Mouse (Mus musculus): ENCODE data around the gene Hoxa10. TPM values are rescaled to one million over a fixed set of nuclear protein-coding genes. Genes with fewer than 3 reads are reported as not detected.

Hoxa10 gene
- polyA plus RNA-seq, 1 experiment from 2014 or later, result not detected

DNA sequence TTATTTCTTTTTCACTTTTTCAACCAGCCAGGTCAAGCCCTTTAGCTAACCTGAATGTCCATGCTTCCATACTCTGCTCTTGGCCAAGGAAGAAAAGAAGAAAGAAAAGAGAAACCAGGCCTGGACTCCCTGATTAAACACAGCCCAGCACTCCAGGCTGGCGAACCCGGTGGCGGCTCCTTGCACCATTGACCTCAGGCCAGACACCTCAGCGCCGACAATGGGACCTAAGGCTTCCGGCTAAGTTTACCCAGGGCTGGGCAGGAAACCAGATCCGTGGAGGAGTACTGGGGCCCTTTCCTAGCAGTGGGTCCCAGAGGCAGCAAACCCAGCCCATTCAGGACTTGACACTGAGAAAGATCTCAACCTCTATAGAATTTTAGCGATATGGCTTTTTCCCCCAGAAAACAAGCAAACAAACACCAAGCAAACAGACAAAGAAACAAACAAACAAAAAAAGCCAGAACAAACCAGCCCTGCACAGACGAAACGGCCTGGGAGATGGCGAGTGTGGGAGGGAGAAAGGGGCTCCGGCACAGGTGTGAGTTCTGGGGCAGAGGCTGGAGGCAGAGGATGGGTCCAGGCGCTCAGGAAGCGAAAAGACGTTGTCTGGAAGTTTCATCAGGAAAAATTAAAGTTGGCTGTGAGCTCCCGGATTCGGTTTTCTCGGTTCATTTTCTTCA lies 8.6 kb downstream of the Hoxa10 start:
- Histone ChIP-seq H3K9ac (no peak overlapping the region), H3K4me2 (replicated peaks) (no peak overlapping the region), H3K27ac (no peak overlapping the region), H3K9me3 (replicated peaks) (no peaks in the 10 kb centered on the region), H3K36me3 (no peaks in the 10 kb centered on the region), H3K27me3 (peaks cover 94% of the 10 kb centered on the region), H3K4me1 (no peaks in the 10 kb centered on the region), H3K4me3 (no peak overlapping the region)
- no peak for ATAC-seq (ENCODE audit: low FRiP score)
- WGBS, result 1% methylated on average over 18 of the region's 18 CpGs

DNA sequence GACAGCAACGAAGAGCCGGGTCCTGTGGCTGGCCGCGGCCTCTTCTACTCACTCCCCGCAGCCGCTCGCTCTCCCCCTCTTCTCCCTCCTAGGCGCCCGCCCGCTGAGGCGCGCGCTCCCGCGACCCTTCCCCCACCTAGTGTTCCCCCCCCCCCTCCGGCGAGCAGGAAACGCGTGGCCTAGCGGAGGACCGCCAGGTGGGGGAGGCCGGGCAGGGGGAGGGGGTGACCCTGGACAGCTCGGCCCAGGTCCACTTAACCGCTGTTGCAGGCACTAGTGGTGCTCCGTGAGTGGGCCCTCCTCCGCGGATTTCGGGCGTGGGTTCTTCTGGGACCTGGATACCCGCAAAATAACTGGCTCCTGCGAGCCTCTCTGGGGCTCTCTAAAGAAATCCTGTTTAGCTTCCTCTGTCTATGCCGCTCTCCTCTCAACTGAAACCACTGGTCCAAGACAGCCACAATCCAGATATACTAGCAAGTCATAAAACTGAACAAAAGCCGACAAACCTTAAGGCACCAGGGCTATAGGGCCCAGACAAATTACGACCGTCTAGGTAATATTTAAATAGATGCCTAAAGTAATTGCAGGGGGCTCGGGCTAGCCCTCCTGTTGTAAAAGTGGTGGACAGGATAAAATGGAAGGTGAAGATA lies 10.0 kb downstream of the Hoxa10 start, which contains the start of gene Hoxa9:
TSS of gene Hoxa9 (minus strand) at position 574 of the 650 bp plus-strand sequence.
- ATAC-seq (ENCODE audit: low FRiP score), result no peak
- no peak within 1 kb of the TSS for H3K4me3 ChIP-seq
- H3K4me1 ChIP-seq, result 0 out of 2 replicates have a peak, but pooled peaks cover 3% of the 10 kb centered on the region
- peaks cover 94% of the 10 kb centered on the region for H3K27me3 ChIP-seq
- H3K36me3 ChIP-seq, result no peaks in the 10 kb centered on the region
- H3K4me2 ChIP-seq (replicated peaks), result no peak within 1 kb of the TSS
- no peaks in the 10 kb centered on the region for H3K9me3 ChIP-seq (replicated peaks)
- H3K27ac ChIP-seq, result no peak within 1 kb of the TSS
- 4% methylated on average over 19 of the region's 36 CpGs for WGBS
- H3K9ac ChIP-seq, result no peak within 1 kb of the TSS

DNA sequence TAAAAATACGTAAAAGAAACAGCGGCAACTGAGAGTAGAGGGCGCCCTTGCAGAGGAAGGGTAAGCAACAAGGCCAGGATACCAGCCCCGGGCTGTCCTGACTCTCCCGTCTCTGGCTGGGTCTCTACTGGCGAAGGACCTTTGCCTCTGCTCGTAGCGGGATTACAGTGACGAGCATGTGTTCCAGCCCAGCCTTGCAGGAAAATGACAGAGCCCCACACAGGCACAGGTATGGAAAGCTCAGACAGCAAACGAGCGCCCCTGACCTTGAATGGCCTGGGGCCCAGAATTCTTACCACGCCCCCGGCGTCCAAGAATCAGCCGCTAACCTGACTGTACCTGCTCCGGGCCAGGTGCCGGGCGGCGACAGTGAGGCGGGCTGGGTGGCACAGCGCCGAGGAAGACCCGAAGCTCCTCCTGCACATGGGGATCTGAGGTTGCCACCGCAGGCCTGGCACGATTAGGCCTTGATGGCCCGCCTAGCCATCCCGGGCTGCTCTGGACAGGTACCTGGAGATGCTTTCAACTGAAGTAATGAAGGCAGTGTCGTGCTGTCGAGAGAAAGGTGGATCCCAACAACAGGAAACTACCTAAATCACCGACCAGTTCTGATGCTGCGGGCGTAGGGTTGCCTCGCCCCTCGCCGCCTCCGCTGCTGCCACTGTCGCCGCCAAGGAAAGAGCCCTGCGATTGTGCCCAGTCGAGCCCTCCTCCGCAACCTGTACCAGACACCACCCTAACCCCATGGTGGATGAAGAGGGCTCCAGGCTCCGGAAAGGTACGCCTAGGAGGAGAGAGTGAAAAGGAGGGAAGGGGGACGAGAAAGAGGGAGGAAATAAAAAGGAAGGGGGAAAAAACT lies 10.9 kb downstream of the Hoxa10 start:
- Histone ChIP-seq H3K4me3 (no peak overlapping the region), H3K27me3 (peaks cover 94% of the 10 kb centered on the region), H3K4me2 (replicated peaks) (no peak overlapping the region), H3K36me3 (no peaks in the 10 kb centered on the region), H3K9me3 (replicated peaks) (no peaks in the 10 kb centered on the region), H3K4me1 (0 out of 2 replicates have a peak, but pooled peaks cover 4% of the 10 kb centered on the region), H3K9ac (no peak overlapping the region), H3K27ac (no peak overlapping the region)
- ATAC-seq (ENCODE audit: low FRiP score), result no peak
- WGBS, result 1% methylated on average over 44 of the region's 44 CpGs

DNA sequence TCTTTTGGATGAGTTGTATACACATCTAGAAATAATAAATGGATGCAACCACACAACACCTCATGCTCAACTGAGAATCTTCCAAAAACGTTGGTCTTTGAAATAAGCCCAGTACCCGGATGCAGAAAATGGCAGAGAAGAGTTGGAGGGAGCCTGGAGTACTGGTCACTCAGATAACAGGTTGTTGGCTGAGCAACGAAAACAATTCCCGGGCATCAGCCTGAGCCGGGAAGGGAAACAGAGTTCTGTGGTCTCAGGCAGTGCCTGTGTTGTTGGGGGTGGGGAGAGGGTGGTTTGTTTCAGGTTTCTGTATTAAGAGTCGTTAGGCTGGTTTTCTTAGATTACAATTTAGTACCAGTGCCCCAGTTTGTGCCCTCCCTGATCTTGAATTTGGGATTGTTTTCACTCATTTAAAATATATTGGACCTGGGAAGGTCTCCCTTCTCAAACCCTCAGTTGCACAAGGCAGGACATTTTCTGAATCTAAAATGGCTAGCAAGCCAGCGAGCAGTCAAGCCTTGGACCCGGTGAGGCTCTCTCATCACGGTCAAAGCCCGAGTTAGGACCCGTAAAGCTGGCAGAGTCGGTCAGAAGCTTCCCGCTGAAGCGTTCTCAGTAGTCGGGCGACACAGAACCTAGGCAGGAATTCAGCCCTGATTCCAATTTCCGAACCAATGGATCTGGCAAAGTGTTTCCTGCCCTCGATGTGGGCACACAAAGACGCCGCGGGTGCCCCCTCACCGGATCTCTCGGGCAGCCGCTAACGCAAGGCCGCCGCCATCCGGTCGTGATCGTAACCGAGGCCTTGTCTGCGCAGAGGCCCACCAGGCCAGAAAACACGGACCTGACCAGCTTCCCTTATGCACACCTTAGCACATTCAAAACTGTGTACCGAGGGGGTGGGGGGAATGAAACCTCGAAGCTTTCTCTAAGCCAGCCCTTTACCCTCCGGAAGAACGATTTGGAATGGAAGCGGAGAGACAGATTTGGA lies 11.9 kb downstream of the Hoxa10 start:
- H3K4me1 ChIP-seq, result 0 out of 2 replicates have a peak, but pooled peaks cover 4% of the 10 kb centered on the region
- 1% methylated on average over 38 of the region's 38 CpGs for WGBS
- no peak overlapping the region for H3K27ac ChIP-seq
- peaks cover 94% of the 10 kb centered on the region for H3K27me3 ChIP-seq
- no peaks in the 10 kb centered on the region for H3K36me3 ChIP-seq
- no peak for ATAC-seq (ENCODE audit: low FRiP score)
- H3K9me3 ChIP-seq (replicated peaks), result no peaks in the 10 kb centered on the region
- no peak overlapping the region for H3K4me3 ChIP-seq
- no peak overlapping the region for H3K4me2 ChIP-seq (replicated peaks)
- no peak overlapping the region for H3K9ac ChIP-seq

DNA sequence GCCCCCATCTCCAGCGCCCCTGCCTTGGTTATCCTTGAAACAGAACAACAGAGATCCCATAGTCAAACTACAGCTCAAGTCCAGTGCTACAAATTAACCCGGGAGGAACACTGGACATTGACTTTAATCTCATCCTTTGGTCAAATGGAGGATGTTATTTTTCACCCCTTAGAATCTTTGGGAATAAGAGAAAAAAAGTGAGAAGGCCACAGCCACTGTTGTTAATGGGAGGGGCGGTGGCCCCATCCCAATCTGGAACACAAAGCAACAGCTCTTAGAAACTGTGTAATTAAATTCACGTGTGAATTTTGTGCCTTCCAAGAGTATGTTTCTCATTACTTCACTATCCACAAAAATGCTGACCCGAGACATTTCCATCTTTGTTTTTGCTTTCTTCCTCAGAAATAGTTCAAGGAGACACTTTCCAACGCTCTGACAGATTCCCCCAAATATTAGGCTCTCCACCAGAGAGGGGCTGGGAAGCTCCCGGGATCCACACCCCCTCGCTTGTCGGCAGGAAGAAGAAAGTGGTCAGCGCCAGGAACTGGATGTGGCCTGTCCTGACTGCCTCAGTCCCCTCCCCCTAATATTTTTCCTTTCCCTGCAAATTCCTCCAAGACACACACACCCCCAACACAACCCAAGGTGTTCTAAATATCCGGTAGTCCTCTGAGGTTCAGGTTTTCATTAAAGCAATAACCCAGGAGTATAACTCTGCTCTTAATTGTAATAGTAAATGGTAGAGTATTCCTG lies 13.0 kb downstream of the Hoxa10 start:
- no peak overlapping the region for H3K4me3 ChIP-seq
- no peak overlapping the region for H3K4me2 ChIP-seq (replicated peaks)
- no peaks in the 10 kb centered on the region for H3K9me3 ChIP-seq (replicated peaks)
- H3K27me3 ChIP-seq, result peaks cover 94% of the 10 kb centered on the region
- H3K36me3 ChIP-seq, result no peaks in the 10 kb centered on the region
- no peak overlapping the region for H3K9ac ChIP-seq
- 0 out of 2 replicates have a peak, but pooled peaks cover 4% of the 10 kb centered on the region for H3K4me1 ChIP-seq
- 4% methylated on average over 11 of the region's 11 CpGs for WGBS
- no peak for ATAC-seq (ENCODE audit: low FRiP score)
- no peak overlapping the region for H3K27ac ChIP-seq

DNA sequence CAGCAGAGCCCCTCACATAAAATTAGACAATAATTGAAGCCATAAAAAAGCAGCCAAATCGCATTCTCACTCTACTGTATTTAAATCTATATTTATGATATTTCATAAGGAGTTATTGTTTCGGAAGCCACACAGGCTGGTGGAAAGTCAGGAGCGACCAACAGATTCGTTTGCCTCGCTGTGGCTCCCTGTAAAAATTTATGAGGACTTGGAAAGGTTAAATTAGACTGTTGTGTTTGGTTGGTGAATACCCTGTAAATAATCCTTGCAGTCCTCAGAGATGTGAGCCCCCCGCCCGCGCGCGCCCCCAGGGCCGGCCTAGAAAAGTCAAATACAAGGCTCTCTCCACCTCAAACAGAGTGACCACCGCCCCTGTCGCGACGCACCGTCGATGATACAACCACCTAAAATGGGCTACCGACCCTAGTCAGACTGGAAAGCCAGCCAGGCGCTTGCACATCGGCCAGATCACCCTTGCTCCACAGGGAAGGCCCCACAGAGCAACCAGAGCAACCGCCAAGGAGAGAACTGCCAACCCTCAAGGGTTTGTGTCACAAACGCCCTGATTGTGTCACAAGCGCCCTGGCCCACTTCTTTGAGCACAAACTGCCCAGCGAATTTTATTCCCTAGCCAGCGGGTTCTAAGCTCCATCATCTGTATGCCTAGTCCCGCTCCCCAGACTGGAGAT lies 13.9 kb downstream of the Hoxa10 start:
- Histone ChIP-seq H3K27me3 (peaks cover 94% of the 10 kb centered on the region), H3K9ac (no peak overlapping the region), H3K27ac (no peak overlapping the region)

DNA sequence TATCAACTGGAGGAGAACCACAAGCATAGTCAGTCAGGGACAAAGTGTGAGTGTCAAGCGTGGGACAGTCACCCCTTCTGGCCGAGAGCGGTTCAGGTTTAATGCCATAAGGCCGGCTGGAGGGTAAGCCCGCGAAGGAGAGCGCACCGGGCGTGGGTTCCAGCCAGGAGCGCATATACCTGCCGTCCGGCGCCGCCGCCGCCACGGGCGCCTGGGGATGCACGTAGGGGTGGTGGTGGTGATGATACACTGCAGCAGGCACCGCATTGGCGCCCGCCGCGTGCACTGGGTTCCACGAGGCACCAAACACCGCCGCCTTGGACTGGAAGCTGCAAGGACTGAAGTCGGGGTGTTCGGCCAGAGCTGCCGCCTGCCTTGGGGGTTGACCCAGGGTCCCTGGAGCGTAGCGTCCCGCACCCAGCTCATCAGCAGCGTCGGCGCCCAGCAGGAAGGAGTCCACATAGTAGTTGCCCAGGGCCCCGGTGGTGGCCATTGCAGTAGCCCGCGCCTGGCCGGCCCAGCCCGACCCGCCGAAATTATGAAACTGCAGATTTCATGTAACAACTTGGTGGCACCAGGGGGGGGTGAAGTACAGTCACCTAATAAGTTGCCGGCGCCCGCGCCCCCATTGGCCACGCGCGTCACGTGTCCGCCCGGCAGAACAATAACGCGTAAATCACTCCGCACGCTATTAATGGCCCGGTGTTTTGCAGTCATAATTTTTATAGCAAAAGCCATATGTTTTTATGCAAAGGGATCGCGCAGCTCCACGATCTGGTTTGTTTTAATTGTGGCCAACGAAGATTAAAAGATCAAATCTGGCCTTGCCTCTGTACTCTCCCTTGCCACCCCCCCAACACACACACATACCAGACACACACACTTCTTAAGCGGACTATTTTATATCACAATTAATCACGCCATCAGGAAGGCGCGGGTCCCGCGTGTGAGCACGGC lies 14.8 kb downstream of the Hoxa10 start:
- Histone ChIP-seq H3K36me3 (no peaks in the 10 kb centered on the region), H3K4me3 (peak overlapping the region; percentile 8), H3K27me3 (peaks cover 97% of the 10 kb centered on the region), H3K9ac (no peak overlapping the region), H3K27ac (no peak overlapping the region), H3K4me1 (peaks cover 12% of the 10 kb centered on the region; the same call in 1 of the 2 replicates), H3K4me2 (replicated peaks) (no peak overlapping the region), H3K9me3 (replicated peaks) (no peaks in the 10 kb centered on the region)
- 1% methylated on average over 69 of the region's 69 CpGs for WGBS
- no peak for ATAC-seq (ENCODE audit: low FRiP score)

More for the DNA sequence above, 13.9 kb downstream of the Hoxa10 start:
- WGBS, result 2% methylated on average over 26 of the region's 26 CpGs
- H3K4me1 ChIP-seq, result peaks cover 6% of the 10 kb centered on the region; the same call in 1 of the 2 replicates
- H3K4me2 ChIP-seq (replicated peaks), result no peak overlapping the region
- no peak for ATAC-seq (ENCODE audit: low FRiP score)
- H3K36me3 ChIP-seq, result no peaks in the 10 kb centered on the region
- H3K4me3 ChIP-seq, result no peak overlapping the region
- H3K9me3 ChIP-seq (replicated peaks), result no peaks in the 10 kb centered on the region

DNA sequence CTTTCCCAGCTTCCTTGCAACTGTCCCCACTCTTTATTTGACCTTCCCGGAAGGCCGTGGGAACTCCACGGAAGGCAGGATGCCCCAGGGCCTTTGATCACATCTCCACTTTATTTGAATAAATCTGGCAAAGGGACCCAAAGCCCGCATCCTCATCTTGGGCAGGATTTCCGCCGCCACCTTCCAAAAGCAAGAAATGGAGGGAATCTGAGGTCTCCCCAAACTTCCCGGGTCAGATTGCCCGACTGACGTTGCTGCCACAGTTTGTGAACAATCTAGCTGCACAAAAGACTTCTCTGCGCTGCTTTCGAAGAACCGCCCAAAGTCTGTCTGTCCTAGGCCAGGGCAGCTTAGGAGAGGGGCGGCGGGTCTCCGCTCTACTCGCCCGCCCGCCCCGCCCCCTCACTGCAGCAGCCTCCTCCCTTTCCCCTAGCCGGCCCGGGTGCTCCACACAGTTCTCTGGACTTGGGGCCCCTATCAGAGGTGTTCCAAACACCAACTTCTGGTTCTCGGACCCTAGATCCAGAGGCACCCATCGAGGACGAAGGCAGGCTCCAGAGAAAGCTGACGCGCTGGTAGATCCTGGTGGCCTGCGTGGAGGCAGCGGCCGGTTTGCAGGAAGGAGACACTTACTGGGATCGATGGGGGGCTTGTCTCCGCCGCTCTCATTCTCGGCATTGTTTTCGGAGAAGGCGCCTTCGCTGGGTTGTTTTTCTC lies 15.6 kb downstream of the Hoxa10 start:
- Histone ChIP-seq H3K36me3 (no peaks in the 10 kb centered on the region), H3K9ac (no peak overlapping the region), H3K27ac (no peak overlapping the region), H3K4me1 (peaks cover 12% of the 10 kb centered on the region; the same call in 1 of the 2 replicates), H3K27me3 (peaks cover 97% of the 10 kb centered on the region), H3K4me3 (no peak overlapping the region; the same call in 1 of the 2 replicates), H3K4me2 (replicated peaks) (no peak overlapping the region), H3K9me3 (replicated peaks) (no peaks in the 10 kb centered on the region)
- 2% methylated on average over 36 of the region's 36 CpGs for WGBS
- ATAC-seq (ENCODE audit: low FRiP score), result no peak

DNA sequence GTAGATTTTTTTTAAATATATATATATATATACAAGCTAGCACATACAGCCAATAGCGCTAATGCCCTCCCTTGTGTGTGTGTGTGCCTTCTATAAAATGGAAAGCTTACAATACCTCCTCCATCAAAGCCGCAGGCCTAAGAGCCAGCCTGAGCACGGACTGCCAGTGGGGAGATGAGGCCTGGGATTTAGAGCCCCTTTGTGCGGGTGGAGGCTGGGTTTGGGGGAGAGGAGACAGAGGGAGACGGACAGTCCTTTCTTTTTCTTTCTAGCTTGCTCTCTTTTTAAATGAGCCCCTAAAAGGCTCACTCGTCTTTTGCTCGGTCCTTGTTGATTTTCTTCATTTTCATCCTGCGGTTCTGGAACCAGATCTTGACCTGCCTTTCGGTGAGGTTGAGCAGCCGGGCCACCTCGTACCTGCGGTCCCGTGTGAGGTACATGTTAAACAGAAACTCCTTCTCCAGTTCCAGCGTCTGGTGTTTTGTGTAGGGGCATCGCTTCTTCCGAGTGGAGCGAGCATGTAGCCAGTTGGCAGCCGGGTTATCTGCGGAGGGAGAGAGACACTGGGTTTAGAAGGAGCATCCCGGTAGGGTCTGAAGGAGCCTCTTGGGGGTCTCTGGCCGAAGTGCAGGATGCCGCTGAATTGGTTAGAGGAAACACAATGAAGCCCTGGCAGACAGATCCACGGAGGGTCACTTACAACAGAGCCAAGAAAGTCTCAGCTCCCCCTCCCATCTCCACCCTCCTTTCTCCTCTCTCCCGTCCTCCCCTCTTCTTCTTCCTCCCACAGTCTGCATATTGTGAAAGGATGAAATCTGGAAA lies 16.5 kb downstream of the Hoxa10 start:
- Histone ChIP-seq H3K4me2 (replicated peaks) (no peak overlapping the region), H3K4me1 (peaks cover 12% of the 10 kb centered on the region; the same call in 1 of the 2 replicates), H3K9me3 (replicated peaks) (no peaks in the 10 kb centered on the region), H3K9ac (no peak overlapping the region), H3K4me3 (no peak overlapping the region), H3K36me3 (no peaks in the 10 kb centered on the region), H3K27me3 (peaks cover 98% of the 10 kb centered on the region), H3K27ac (no peak overlapping the region)
- WGBS, result 1% methylated on average over 24 of the region's 24 CpGs
- no peak for ATAC-seq (ENCODE audit: low FRiP score)
